Mouse (Mus musculus) small intestine, adult 2 months (tissue): ENCODE results near the gene Rnf123.

ENCODE experiments used
- CTCF ChIP-seq: fragments of 200-500 bp; IDR thresholded peaks from 2 replicates; pipeline ENCODE4 v1.5.1; 2012; ENCODE audit warnings: low read depth, mild to moderate bottlenecking, control low read depth, inconsistent platforms, low read length, moderate library complexity, mixed read lengths; ENCODE audit not compliant: insufficient replicate concordance, insufficient read length; ENCODE audit errors: extremely low read depth
- POLR2A ChIP-seq: fragments of 200-500 bp; IDR thresholded peaks from 2 replicates; pipeline ENCODE4 v1.6.1; 2012; ENCODE audit warnings: low read depth, mild to moderate bottlenecking, control low read depth, inconsistent platforms, low read length, moderate library complexity

GRCm38 (mm10) chr9:108094184-108094941 lies 11.2 kb upstream of the Rnf123 start, which contains the start of gene Apeh:
- no peak for TF ChIP-seq CTCF
- TF ChIP-seq POLR2A, result peak; percentile 73
